Mouse (Mus musculus) neutrophil, adult 5-6 weeks (primary cell): Measurements from ENCODE around the gene Psmb3. TPM values are rescaled to one million over a fixed set of nuclear protein-coding genes. Genes with fewer than 3 reads are reported as not detected.
A peak's percentile ranks its signal among the peaks of the same experiment; 100 is the strongest.

Experiments
- ATAC-seq: fragments of 151-379, 151-347 bp; 2 replicates; pipeline ENCODE4 v1.8.0; 2017; ENCODE audit warnings: mild to moderate bottlenecking, moderate TSS enrichment; ENCODE audit not compliant: insufficient number of reproducible peaks, poor library complexity, low FRiP score, severe bottlenecking; ENCODE audit errors: extremely low read depth
- total RNA-seq: library from RNA; stranded (forward); fragments of 200-1000 nt; gene quantifications from 2 replicates; pipeline ENCODE4 v1.2.3, GENCODE M21; 2017

Gene Psmb3
- total RNA-seq, 1 experiment from 2014 or later = 89.0 TPM

- ATAC-seq = no peak
Measured at GRCm38 (mm10) chr11:97665431-97665830, 37.8 kb upstream of the Psmb3 start.

GRCm38 (mm10) chr11:97666221-97666620, 37.0 kb upstream of the Psmb3 start:
- no peak for ATAC-seq

GRCm38 (mm10) chr11:97666794-97667193, 36.4 kb upstream of the Psmb3 start:
- ATAC-seq = no peak

- ATAC-seq = no peak
Measured at GRCm38 (mm10) chr11:97668160-97668559, 35.0 kb upstream of the Psmb3 start.

- ATAC-seq = no peak
Measured at GRCm38 (mm10) chr11:97669268-97669667, 33.9 kb upstream of the Psmb3 start.

- ATAC-seq = no peak
Measured at GRCm38 (mm10) chr11:97669829-97670228, 33.4 kb upstream of the Psmb3 start.

GRCm38 (mm10) chr11:97670234-97671176, 32.7 kb upstream of the Psmb3 start:
- no peak for ATAC-seq

- no peak for ATAC-seq
Measured at GRCm38 (mm10) chr11:97671177-97671527, 32.0 kb upstream of the Psmb3 start.

- no peak for ATAC-seq
Measured at GRCm38 (mm10) chr11:97673148-97673547, 30.1 kb upstream of the Psmb3 start.

- ATAC-seq = no peak
Measured at GRCm38 (mm10) chr11:97676050-97676754, 27.0 kb upstream of the Psmb3 start.

GRCm38 (mm10) chr11:97677381-97677780, 25.8 kb upstream of the Psmb3 start:
- no peak for ATAC-seq

GRCm38 (mm10) chr11:97677842-97678241, 25.4 kb upstream of the Psmb3 start:
- no peak for ATAC-seq

- no peak for ATAC-seq
Measured at GRCm38 (mm10) chr11:97678301-97678700, 24.9 kb upstream of the Psmb3 start.

GRCm38 (mm10) chr11:97680430-97680829, 22.8 kb upstream of the Psmb3 start:
- ATAC-seq = no peak

- ATAC-seq = no peak
Measured at GRCm38 (mm10) chr11:97682504-97683055, 20.6 kb upstream of the Psmb3 start.

GRCm38 (mm10) chr11:97684063-97684680, 19.0 kb upstream of the Psmb3 start:
- peak; percentile 66 for ATAC-seq

- no peak for ATAC-seq
Measured at GRCm38 (mm10) chr11:97684766-97685165, 18.4 kb upstream of the Psmb3 start.

GRCm38 (mm10) chr11:97685613-97686321, 17.4 kb upstream of the Psmb3 start, which contains the start of gene Cisd3:
Gene Cisd3, plus strand, starts transcription at chr11:97685826.
- peak; percentile 52 for ATAC-seq
